Mouse (Mus musculus): Measurements from ENCODE around the gene Muc1. TPM values are rescaled to one million over a fixed set of nuclear protein-coding genes. Genes with fewer than 3 reads are reported as not detected.

The Muc1 gene
- total and polyA plus RNA-seq, 3 experiments: 0.09 to 0.60 (median 0.38) TPM

GRCm38 (mm10) chr3:89245688-89246171 is 16.9 kb downstream of the Muc1 start, which contains the start of gene Krtcap2:
TSS of gene Krtcap2 (plus strand) at chr3:89245966.
- dilution Hi-C loops (cut with MboI; ENCODE audit: extremely low pct_ligation_motif_present, extremely low pct_unique_long_range_greater_than_20kb, low sequenced_read_pairs): no loop called here
- H3K27me3 ChIP-seq (replicated peaks): no peaks in the 10 kb centered on the region
- H3K4me1 ChIP-seq (ENCODE audit: control insufficient read depth in 1 of 2, insufficient read depth in 2 of 2): peaks cover 6 to 64% of the 10 kb centered on the region in 2 experiments
- no peak for TF ChIP-seq RCOR1 (conservative IDR thresholded peaks at IDR 0.05; ENCODE audit: low read depth, low read length)
- TF ChIP-seq MXI1 (IDR thresholded peaks at IDR 0.05; ENCODE audit: low read depth, low read length): peak; percentile 79
- no peak for TF ChIP-seq CTCF (conservative IDR thresholded peaks at IDR 0.05 in 1 of 2, IDR thresholded peaks at IDR 0.05 in 1 of 2; ENCODE audit: low read depth in 2 of 2, low read length in 2 of 2)
- TF ChIP-seq MEF2A (IDR thresholded peaks at IDR 0.05; ENCODE audit: borderline replicate concordance, low read depth, low read length): peak; percentile 20; the same call in 1 of the 2 replicates
- peak; percentile 75 for TF ChIP-seq MAZ (IDR thresholded peaks at IDR 0.05; ENCODE audit: low read depth, low read length)
- peak; percentile 37; the same call in 1 of the 2 replicates for TF ChIP-seq USF1 (IDR thresholded peaks at IDR 0.05; ENCODE audit: low read depth, low read length)
- no peak for TF ChIP-seq UBTF (IDR thresholded peaks at IDR 0.05; ENCODE audit: low read depth, low read length)
- no peak for TF ChIP-seq TBP (conservative IDR thresholded peaks at IDR 0.05; ENCODE audit: low read depth, low read length)
- TF ChIP-seq MAX (IDR thresholded peaks at IDR 0.05; ENCODE audit: low read length): peak; percentile 95
- peak; percentile 49; the same call in 1 of the 2 replicates for TF ChIP-seq USF2 (conservative IDR thresholded peaks at IDR 0.05; ENCODE audit: low read depth, low read length)
- TF ChIP-seq NRF1 (IDR thresholded peaks at IDR 0.05; ENCODE audit: low read depth, low read length): peak; percentile 90
- no peak for TF ChIP-seq BHLHE40 (IDR thresholded peaks at IDR 0.05; ENCODE audit: low read depth, low read length)
- TF ChIP-seq JUN (IDR thresholded peaks at IDR 0.05; ENCODE audit: insufficient read depth, low read depth, low read length): no peak
- TF ChIP-seq ZC3H11A (IDR thresholded peaks at IDR 0.05; ENCODE audit: low read depth, low read length): no peak
- H3K9ac ChIP-seq (ENCODE audit: insufficient read depth, low read depth): peak within 1 kb of the TSS; percentile 90
- in situ Hi-C loops (cut with MboI; ENCODE audit: low pct_ligation_motif_present, low pct_unique_long_range_greater_than_20kb, low sequenced_read_pairs): loop anchor here (5.0 kb wide), 1 partner anchor 52 kb away; no protein-coding TSS in a partner anchor
- H3K4me3 ChIP-seq (replicated peaks in 1 of 3; ENCODE audit: low read depth in 2 of 3, low read length in 2 of 3, poor library complexity in 1 of 3): peak within 1 kb of the TSS; percentile 75 to 84 (median 80)
- DNase-seq (ENCODE audit: extremely low read depth): peak; percentile 60
- peak within 1 kb of the TSS; percentile 48 for H3K27ac ChIP-seq (ENCODE audit: insufficient read depth, low read depth)
- H3K9me3 ChIP-seq (replicated peaks; ENCODE audit: low read length): no peaks in the 10 kb centered on the region
- peaks cover 22 to 41% of the 10 kb centered on the region in 2 experiments for H3K36me3 ChIP-seq (replicated peaks in 1 of 2; ENCODE audit: control insufficient read depth in 1 of 2, insufficient read depth in 1 of 2, low read length in 1 of 2)
- peak within 1 kb of the TSS; percentile 87 for H3K4me2 ChIP-seq (ENCODE audit: insufficient read depth, low read depth, poor library complexity, severe bottlenecking)
- H3K79me2 ChIP-seq (replicated peaks; ENCODE audit: control insufficient read depth, extremely low read depth, insufficient read depth, poor library complexity, severe bottlenecking): peaks cover 17% of the 10 kb centered on the region

DNA sequence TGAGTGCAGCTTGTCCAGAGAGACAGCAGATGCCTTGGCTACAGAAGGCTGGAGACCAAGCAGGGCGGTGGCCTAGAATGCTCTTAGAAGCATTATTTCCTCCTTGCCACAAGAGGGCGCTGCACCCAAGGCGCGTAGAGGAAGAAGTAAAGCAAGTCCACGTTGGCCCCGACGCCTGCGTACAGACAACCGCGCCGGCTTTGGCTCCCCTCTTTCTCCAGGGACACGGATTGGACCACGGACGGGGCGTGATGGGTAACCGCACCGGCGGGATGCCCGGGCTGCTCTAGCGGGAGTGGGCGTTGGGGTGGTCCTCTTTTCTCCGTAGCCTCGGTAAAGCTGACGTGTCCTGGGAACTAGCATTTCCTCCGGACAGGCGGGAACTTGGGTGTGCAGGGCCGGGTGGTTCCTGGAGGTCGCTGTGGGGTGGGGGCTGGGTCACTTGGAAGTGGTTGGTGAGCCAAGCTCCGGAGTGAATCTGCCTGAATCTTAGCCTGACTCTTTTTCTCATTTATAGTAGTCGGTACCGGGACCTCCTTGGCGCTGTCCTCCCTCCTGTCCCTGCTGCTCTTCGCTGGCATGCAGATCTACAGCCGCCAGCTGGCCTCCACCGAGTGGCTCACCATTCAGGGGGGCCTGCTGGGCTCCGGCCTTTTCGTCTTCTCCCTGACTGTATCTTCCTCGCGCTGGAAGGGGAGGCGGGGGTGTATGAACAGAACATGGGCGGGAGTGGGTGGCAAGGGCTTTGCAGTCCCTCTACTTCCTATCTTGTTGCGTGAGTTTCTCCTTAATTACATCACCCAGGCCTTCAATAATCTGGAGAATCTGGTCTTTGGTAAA is 17.6 kb downstream of the Muc1 start, which contains the start of gene Trim46:
TSS of gene Trim46 (minus strand) at position 49 of the 840 bp plus-strand sequence.
- Histone ChIP-seq H3K36me3 (replicated peaks in 1 of 2; ENCODE audit: control insufficient read depth in 1 of 2, insufficient read depth in 1 of 2, low read length in 1 of 2) (peaks cover 22 to 36% of the 10 kb centered on the region in 2 experiments), H3K9me3 (replicated peaks; ENCODE audit: low read length) (no peaks in the 10 kb centered on the region), H3K4me2 (ENCODE audit: insufficient read depth, low read depth, poor library complexity, severe bottlenecking) (peak within 1 kb of the TSS; percentile 87), H3K4me3 (replicated peaks in 1 of 3; ENCODE audit: low read depth in 2 of 3, low read length in 2 of 3, poor library complexity in 1 of 3) (peak within 1 kb of the TSS; percentile 75 to 84 (median 80)), H3K4me1 (ENCODE audit: control insufficient read depth in 1 of 2, insufficient read depth in 2 of 2) (peaks cover 10 to 72% of the 10 kb centered on the region in 2 experiments), H3K9ac (ENCODE audit: insufficient read depth, low read depth) (peak within 1 kb of the TSS; percentile 90), H3K79me2 (replicated peaks; ENCODE audit: control insufficient read depth, extremely low read depth, insufficient read depth, poor library complexity, severe bottlenecking) (peaks cover 17% of the 10 kb centered on the region), H3K27me3 (replicated peaks) (no peaks in the 10 kb centered on the region), H3K27ac (ENCODE audit: insufficient read depth, low read depth) (peak within 1 kb of the TSS; percentile 48)
- dilution Hi-C loops (cut with MboI; ENCODE audit: extremely low pct_ligation_motif_present, extremely low pct_unique_long_range_greater_than_20kb, low sequenced_read_pairs): no loop called here
- in situ Hi-C loops (cut with MboI; ENCODE audit: low pct_ligation_motif_present, low pct_unique_long_range_greater_than_20kb, low sequenced_read_pairs): loop anchor here (5.0 kb wide), 1 partner anchor 51 kb away; no protein-coding TSS in a partner anchor
- peak; percentile 94 for DNase-seq (ENCODE audit: extremely low read depth)
- TF ChIP-seq USF2 (conservative IDR thresholded peaks at IDR 0.05; ENCODE audit: low read depth, low read length) (no peak), SMC3 (IDR thresholded peaks at IDR 0.05; ENCODE audit: low read depth, low read length) (peak; percentile 60), NRF1 (IDR thresholded peaks at IDR 0.05; ENCODE audit: low read depth, low read length) (peak; percentile 87), MAX (IDR thresholded peaks at IDR 0.05; ENCODE audit: low read length) (no peak; the same call in 1 of the 2 replicates), NELFE (IDR thresholded peaks at IDR 0.05; ENCODE audit: low read depth, low read length) (peak; percentile 79), USF1 (IDR thresholded peaks at IDR 0.05; ENCODE audit: low read depth, low read length) (no peak), E2F4 (IDR thresholded peaks at IDR 0.05; ENCODE audit: insufficient replicate concordance, low read depth, low read length) (peak; percentile 66; the same call in 1 of the 2 replicates), JUN (IDR thresholded peaks at IDR 0.05; ENCODE audit: insufficient read depth, low read depth, low read length) (no peak), MXI1 (IDR thresholded peaks at IDR 0.05; ENCODE audit: low read depth, low read length) (peak; percentile 88; the same call in 1 of the 2 replicates), HCFC1 (IDR thresholded peaks at IDR 0.05; ENCODE audit: low read depth, low read length) (peak; percentile 76), GABPA (IDR thresholded peaks at IDR 0.05; ENCODE audit: insufficient replicate concordance, low read depth, low read length) (peak; percentile 20; the same call in 1 of the 2 replicates), POLR2A (IDR thresholded peaks at IDR 0.05; ENCODE audit: low read depth, low read length) (peak; percentile 87), EP300 (IDR thresholded peaks at IDR 0.05; ENCODE audit: low read length) (no peak), IRF4 (IDR thresholded peaks at IDR 0.05; ENCODE audit: low read depth, low read length) (no peak; the same call in 1 of the 2 replicates), CHD2 (IDR thresholded peaks at IDR 0.05; ENCODE audit: low read length) (no peak), ZMIZ1 (IDR thresholded peaks at IDR 0.05; ENCODE audit: low read depth, low read length) (peak; percentile 64; the same call in 1 of the 2 replicates), MAFK (IDR thresholded peaks at IDR 0.05; ENCODE audit: insufficient replicate concordance, low read length) (no peak), KAT2A (IDR thresholded peaks at IDR 0.05; ENCODE audit: insufficient replicate concordance, low read length) (peak; percentile 64; the same call in 1 of the 2 replicates), PAX5 (IDR thresholded peaks at IDR 0.05; ENCODE audit: low read length) (no peak), MYC (IDR thresholded peaks at IDR 0.05; ENCODE audit: low read depth, low read length) (peak; percentile 92; the same call in 1 of the 2 replicates)
